10 mouse cellular contexts compared by ENCODE assay signal in genomic region chr2:127370561-127371483, GRCm38 (mm10). TPM values are rescaled to one million over a fixed set of nuclear protein-coding genes. Genes with fewer than 3 reads are reported as not detected.
DNase-seq lines count a peak whose midpoint lies in the region; ATAC-seq and TF ChIP-seq lines count a peak whose summit lies in the region.
"Had no signal": no experiment of that assay in that cellular context is flagged by ENCODE, and none has a peak within 500 bp of the region (broad histone marks: within the 10 kb centered on the region; RNA-seq: fewer than 3 reads in every experiment).

No protein-coding gene starts in this region.

- H3K4me2 ChIP-seq in forebrain, embryonic 12.5 days, result no peak overlapping the region
- H3K4me2 ChIP-seq in forebrain, embryonic 14.5 days (ENCODE audit: low read length), result no peak overlapping the region
- no peak overlapping the region for H3K4me2 ChIP-seq in embryonic facial prominence, embryonic 12.5 days (replicated peaks)
- peak overlapping the region; percentile 96 for H3K4me2 ChIP-seq in liver, embryonic 13.5 days
- H3K4me2 ChIP-seq: embryonic facial prominence, embryonic 13.5 days had no signal

- H3K27me3 ChIP-seq in forebrain, embryonic 12.5 days, result peaks cover 25% of the 10 kb centered on the region
- H3K27me3 ChIP-seq in forebrain, embryonic 14.5 days (replicated peaks; ENCODE audit: control insufficient read depth, insufficient read depth, low read length), result peaks cover 9% of the 10 kb centered on the region; the same call in 1 of the 2 replicates
- H3K27me3 ChIP-seq in kidney, adult 2 months (replicated peaks; ENCODE audit: control insufficient read depth, insufficient read depth, low read length), result no peaks in the 10 kb centered on the region
- H3K27me3 ChIP-seq in embryonic facial prominence, embryonic 12.5 days, result peaks cover 17% of the 10 kb centered on the region
- peaks cover 20% of the 10 kb centered on the region for H3K27me3 ChIP-seq in liver, embryonic 13.5 days

- TF ChIP-seq POLR2A in kidney, adult 2 months (IDR thresholded peaks at IDR 0.05; ENCODE audit: low read depth, low read length), result no peak

- DNase-seq in forebrain, embryonic 14.5 days (ENCODE audit: low spot score), result no peak
- DNase-seq in kidney, adult 2 months, result no peak
- DNase-seq in kidney, adult 18-20 months, result no peak
- DNase-seq in liver, embryonic 13.5 days, result peak; percentile 85
- DNase-seq in retina, postnatal 1 day, result no peak
- no peak for DNase-seq in cerebellum, adult 11 months
- DNase-seq: lung, postnatal 36 days had no signal

- 66% methylated on average over 9 of the region's 9 CpGs for WGBS in forebrain, embryonic 12.5 days
- WGBS in forebrain, embryonic 14.5 days, result 60% methylated on average over 9 of the region's 9 CpGs
- 45% methylated on average over 9 of the region's 9 CpGs for WGBS in kidney, adult 2 months
- WGBS in embryonic facial prominence, embryonic 12.5 days, result 51% methylated on average over 9 of the region's 9 CpGs
- 19% methylated on average over 9 of the region's 9 CpGs for WGBS in liver, embryonic 13.5 days (ENCODE audit: insufficient replicate concordance)

- H3K27ac ChIP-seq in forebrain, embryonic 12.5 days, result peak overlapping the region; percentile 19; the same call in 1 of the 2 replicates
- no peak overlapping the region for H3K27ac ChIP-seq in forebrain, embryonic 14.5 days (ENCODE audit: low read depth, low read length)
- peak overlapping the region; percentile 57 for H3K27ac ChIP-seq in kidney, adult 2 months (ENCODE audit: insufficient read depth, low read depth, low read length)
- H3K27ac ChIP-seq in embryonic facial prominence, embryonic 12.5 days, result no peak overlapping the region
- H3K27ac ChIP-seq in liver, embryonic 13.5 days, result peak overlapping the region; percentile 97
- H3K27ac ChIP-seq: embryonic facial prominence, embryonic 13.5 days had no signal

- no peaks in the 10 kb centered on the region for H3K36me3 ChIP-seq in forebrain, embryonic 12.5 days (replicated peaks)
- H3K36me3 ChIP-seq in forebrain, embryonic 14.5 days (ENCODE audit: control insufficient read depth, insufficient read depth, low read length), result no peaks in the 10 kb centered on the region
- no peaks in the 10 kb centered on the region for H3K36me3 ChIP-seq in kidney, adult 2 months (ENCODE audit: control insufficient read depth, insufficient read depth, low read length)
- H3K36me3 ChIP-seq in embryonic facial prominence, embryonic 12.5 days, result no peaks in the 10 kb centered on the region
- peaks cover 29% of the 10 kb centered on the region for H3K36me3 ChIP-seq in liver, embryonic 13.5 days
- H3K36me3 ChIP-seq: embryonic facial prominence, embryonic 13.5 days had no signal

- no peak for TF ChIP-seq CTCF in kidney, adult 2 months (conservative IDR thresholded peaks at IDR 0.05; ENCODE audit: insufficient read depth, insufficient read length, low read depth, low read length)

- ATAC-seq in forebrain, embryonic 12.5 days (ENCODE audit: low FRiP score), result no peak
- no peak for ATAC-seq in forebrain, embryonic 14.5 days
- ATAC-seq in embryonic facial prominence, embryonic 12.5 days (ENCODE audit: insufficient number of reproducible peaks, insufficient read depth, low FRiP score, low TSS enrichment), result 0 out of 2 replicates have a peak, but pooled peaks have one; percentile 24
- peak; percentile 89 for ATAC-seq in liver, embryonic 13.5 days (ENCODE audit: low read depth)

- no peaks in the 10 kb centered on the region for H3K4me1 ChIP-seq in forebrain, embryonic 12.5 days
- no peaks in the 10 kb centered on the region for H3K4me1 ChIP-seq in forebrain, embryonic 14.5 days (ENCODE audit: control insufficient read depth, insufficient read depth, low read length)
- H3K4me1 ChIP-seq in kidney, adult 2 months (ENCODE audit: control insufficient read depth, insufficient read depth, low read length), result peaks cover 25% of the 10 kb centered on the region; the same call in 1 of the 2 replicates
- H3K4me1 ChIP-seq in embryonic facial prominence, embryonic 12.5 days, result no peaks in the 10 kb centered on the region
- H3K4me1 ChIP-seq in liver, embryonic 13.5 days (replicated peaks), result peaks cover 100% of the 10 kb centered on the region
- H3K4me1 ChIP-seq: embryonic facial prominence, embryonic 13.5 days had no signal

- no peaks in the 10 kb centered on the region for H3K9me3 ChIP-seq in forebrain, embryonic 12.5 days
- H3K9me3 ChIP-seq in forebrain, embryonic 14.5 days (replicated peaks; ENCODE audit: control insufficient read depth, low read length), result no peaks in the 10 kb centered on the region
- H3K9me3 ChIP-seq in embryonic facial prominence, embryonic 12.5 days, result no peaks in the 10 kb centered on the region
- H3K9me3 ChIP-seq in liver, embryonic 13.5 days (replicated peaks), result no peaks in the 10 kb centered on the region
- H3K9me3 ChIP-seq: embryonic facial prominence, embryonic 13.5 days had no signal

- H3K4me3 ChIP-seq in forebrain, embryonic 12.5 days (replicated peaks), result no peak overlapping the region
- H3K4me3 ChIP-seq in forebrain, embryonic 14.5 days (ENCODE audit: low read depth, low read length), result no peak overlapping the region
- no peak overlapping the region for H3K4me3 ChIP-seq in kidney, adult 2 months (ENCODE audit: insufficient read depth, low read depth, low read length)
- H3K4me3 ChIP-seq in embryonic facial prominence, embryonic 12.5 days, result no peak overlapping the region
- peak overlapping the region; percentile 68 for H3K4me3 ChIP-seq in liver, embryonic 13.5 days (replicated peaks)
- H3K4me3 ChIP-seq: embryonic facial prominence, embryonic 13.5 days had no signal

- no peak overlapping the region for H3K9ac ChIP-seq in forebrain, embryonic 12.5 days
- no peak overlapping the region for H3K9ac ChIP-seq in forebrain, embryonic 14.5 days (ENCODE audit: low read length)
- no peak overlapping the region for H3K9ac ChIP-seq in embryonic facial prominence, embryonic 12.5 days
- peak overlapping the region; percentile 92 for H3K9ac ChIP-seq in liver, embryonic 13.5 days
- H3K9ac ChIP-seq: embryonic facial prominence, embryonic 13.5 days had no signal

RNA-seq across cellular contexts. Expression of gene Adra2b, which starts 7.8 kb away (rescaled TPM):
- 1.5 and 1.9 TPM in 2 replicates for polyA plus RNA-seq in forebrain, embryonic 12.5 days (2016; fragmentation: Nextera tagmentation; extraction: Ambion mirVana)
- 0.36 and 0.43 TPM in 2 replicates for polyA plus RNA-seq in forebrain, embryonic 14.5 days (2014; fragmentation: Nextera tagmentation; extraction: Ambion mirVana)
- 64.7 and 68.2 TPM in 2 replicates for polyA plus RNA-seq in kidney, adult 2 months (2012; rRNA removed)
- polyA plus RNA-seq in embryonic facial prominence, embryonic 12.5 days (2016; fragmentation: Nextera tagmentation; extraction: Ambion mirVana), result 1.7 and 1.8 TPM in 2 replicates
- 29.4 and 32.4 TPM in 2 replicates for polyA plus RNA-seq in liver, embryonic 13.5 days (2015; fragmentation: Nextera tagmentation; extraction: Ambion mirVana)

RNA-seq across cellular contexts. Expression of gene Astl, which starts 32.4 kb away (rescaled TPM):
- not detected in 2 replicates for polyA plus RNA-seq in forebrain, embryonic 12.5 days (2016; fragmentation: Nextera tagmentation; extraction: Ambion mirVana)
- polyA plus RNA-seq in forebrain, embryonic 14.5 days (2014; fragmentation: Nextera tagmentation; extraction: Ambion mirVana), result not detected in 2 replicates
- polyA plus RNA-seq in kidney, adult 2 months (2012; rRNA removed), result not detected in 2 replicates
- 0.19 TPM in 1 of 2 replicates, not detected in the other for polyA plus RNA-seq in embryonic facial prominence, embryonic 12.5 days (2016; fragmentation: Nextera tagmentation; extraction: Ambion mirVana)
- polyA plus RNA-seq in liver, embryonic 13.5 days (2015; fragmentation: Nextera tagmentation; extraction: Ambion mirVana), result not detected in 2 replicates

RNA-seq across cellular contexts. Expression of gene Dusp2, which starts 34.9 kb away (rescaled TPM):
- 3.9 and 4.8 TPM in 2 replicates for polyA plus RNA-seq in forebrain, embryonic 12.5 days (2016; fragmentation: Nextera tagmentation; extraction: Ambion mirVana)
- 5.6 and 7.4 TPM in 2 replicates for polyA plus RNA-seq in forebrain, embryonic 14.5 days (2014; fragmentation: Nextera tagmentation; extraction: Ambion mirVana)
- 1.0 and 5.7 TPM in 2 replicates for polyA plus RNA-seq in kidney, adult 2 months (2012; rRNA removed)
- polyA plus RNA-seq in embryonic facial prominence, embryonic 12.5 days (2016; fragmentation: Nextera tagmentation; extraction: Ambion mirVana), result 5.8 and 7.9 TPM in 2 replicates
- polyA plus RNA-seq in liver, embryonic 13.5 days (2015; fragmentation: Nextera tagmentation; extraction: Ambion mirVana), result 2.7 and 2.8 TPM in 2 replicates

RNA-seq across cellular contexts. Expression of gene Gpat2, which starts 54.2 kb away (rescaled TPM):
- 0.14 and 0.22 TPM in 2 replicates for polyA plus RNA-seq in forebrain, embryonic 12.5 days (2016; fragmentation: Nextera tagmentation; extraction: Ambion mirVana)
- 0.21 TPM in 1 of 2 replicates, not detected in the other for polyA plus RNA-seq in forebrain, embryonic 14.5 days (2014; fragmentation: Nextera tagmentation; extraction: Ambion mirVana)
- 1.4 and 1.9 TPM in 2 replicates for polyA plus RNA-seq in kidney, adult 2 months (2012; rRNA removed)
- 0.19 and 0.22 TPM in 2 replicates for polyA plus RNA-seq in embryonic facial prominence, embryonic 12.5 days (2016; fragmentation: Nextera tagmentation; extraction: Ambion mirVana)
- polyA plus RNA-seq in liver, embryonic 13.5 days (2015; fragmentation: Nextera tagmentation; extraction: Ambion mirVana), result 0.35 and 0.39 TPM in 2 replicates

Comparison
In these comparisons a context has a peak if more than half of its experiments do, and no peak if none do; other contexts are left out.
1. H3K27ac ChIP-seq: peak in forebrain, embryonic 12.5 days (single experiment), kidney, adult 2 months (single experiment) and liver, embryonic 13.5 days (single experiment); none in forebrain, embryonic 14.5 days (single experiment) and embryonic facial prominence, embryonic 12.5 days (single experiment).
2. ATAC-seq: peak in embryonic facial prominence, embryonic 12.5 days (single experiment) and liver, embryonic 13.5 days (single experiment); none in forebrain, embryonic 12.5 days (single experiment) and forebrain, embryonic 14.5 days (single experiment).
3. RNA of gene Adra2b, which starts 7.8 kb away (polyA plus RNA-seq): 64.7 to 68.2 TPM in kidney, adult 2 months and 29.4 to 32.4 TPM in liver, embryonic 13.5 days; 1.5 to 1.9 TPM in forebrain, embryonic 12.5 days, 1.7 to 1.8 TPM in embryonic facial prominence, embryonic 12.5 days and 0.36 to 0.43 TPM in forebrain, embryonic 14.5 days; every median in the first group is over 10 times any median in the second.